Mouse (Mus musculus): ENCODE measurements at regions not wholly inside any gene's neighbourhood (a gene's known extent, or its start where the extent isn't known, plus 50 kb on each side); places are given as distances from the start of the nearest gene placed in this dataset.
A peak's percentile ranks its signal among the peaks of the same experiment; 100 is the strongest.

- H3K4me1 ChIP-seq (ENCODE audit: control insufficient read depth, insufficient read depth, low read length) = no peaks in the 10 kb centered on the region
- H3K9me3 ChIP-seq (replicated peaks; ENCODE audit: control insufficient read depth, low read length) = no peaks in the 10 kb centered on the region
- no peak overlapping the region for H3K9ac ChIP-seq (ENCODE audit: low read length)
- H3K27me3 ChIP-seq (ENCODE audit: control insufficient read depth, insufficient read depth, low read length) = no peaks in the 10 kb centered on the region
- H3K4me3 ChIP-seq (replicated peaks; ENCODE audit: low read length) = no peak overlapping the region
- H3K4me2 ChIP-seq (ENCODE audit: low read depth, low read length) = no peak overlapping the region
- H3K27ac ChIP-seq (ENCODE audit: low read length) = no peak overlapping the region
- no peaks in the 10 kb centered on the region for H3K36me3 ChIP-seq (ENCODE audit: control insufficient read depth, insufficient read depth, low read length)
- ATAC-seq (ENCODE audit: insufficient read depth, low FRiP score) = no peak
- WGBS = 90% methylated on average over 3 of the region's 3 CpGs
These were observed 203.6 kb upstream of the Snx7 start for GRCm38 (mm10) chr3:118072363-118072762.

DNA sequence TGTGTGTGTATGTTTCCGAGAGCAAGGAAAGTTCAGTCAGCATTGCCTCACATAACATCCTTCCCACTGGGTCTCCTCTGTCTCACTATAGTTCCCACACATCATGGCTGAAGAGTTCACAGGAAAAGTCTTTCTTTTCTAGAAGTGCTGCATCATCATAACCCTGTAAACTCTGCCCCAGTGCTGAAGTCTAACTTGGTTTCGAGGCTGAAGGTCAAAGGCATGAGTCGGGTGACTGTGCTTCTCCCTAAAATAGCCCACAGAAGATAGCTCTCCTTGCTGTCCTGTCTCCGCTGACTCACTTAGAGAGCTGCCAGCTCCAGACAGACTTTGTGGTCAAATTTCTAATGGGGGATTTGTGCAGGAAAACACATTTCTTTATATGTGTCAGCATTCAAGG lies 201.4 kb upstream of the Snx7 start:
- H3K36me3 ChIP-seq (ENCODE audit: control insufficient read depth, insufficient read depth, low read length) = no peaks in the 10 kb centered on the region
- no peaks in the 10 kb centered on the region for H3K9me3 ChIP-seq (replicated peaks; ENCODE audit: control insufficient read depth, low read length)
- no peak overlapping the region for H3K4me2 ChIP-seq (ENCODE audit: low read depth, low read length)
- H3K4me1 ChIP-seq (ENCODE audit: control insufficient read depth, insufficient read depth, low read length) = no peaks in the 10 kb centered on the region
- H3K27ac ChIP-seq (ENCODE audit: low read length) = no peak overlapping the region
- WGBS = 61% methylated on average over 4 of the region's 4 CpGs
- no peak for ATAC-seq (ENCODE audit: insufficient read depth, low FRiP score)
- H3K4me3 ChIP-seq (replicated peaks; ENCODE audit: low read length) = no peak overlapping the region
- H3K9ac ChIP-seq (ENCODE audit: low read length) = no peak overlapping the region
- no peaks in the 10 kb centered on the region for H3K27me3 ChIP-seq (ENCODE audit: control insufficient read depth, insufficient read depth, low read length)

- Histone ChIP-seq H3K4me3 (replicated peaks; ENCODE audit: low read length) (no peak overlapping the region), H3K4me2 (ENCODE audit: low read depth, low read length) (no peak overlapping the region), H3K27me3 (ENCODE audit: control insufficient read depth, insufficient read depth, low read length) (no peaks in the 10 kb centered on the region), H3K36me3 (ENCODE audit: control insufficient read depth, insufficient read depth, low read length) (no peaks in the 10 kb centered on the region), H3K4me1 (ENCODE audit: control insufficient read depth, insufficient read depth, low read length) (no peaks in the 10 kb centered on the region), H3K27ac (ENCODE audit: low read length) (no peak overlapping the region), H3K9ac (ENCODE audit: low read length) (no peak overlapping the region), H3K9me3 (replicated peaks; ENCODE audit: control insufficient read depth, low read length) (no peaks in the 10 kb centered on the region)
- WGBS = 26% methylated on average over 2 of the region's 2 CpGs
- no peak for ATAC-seq (ENCODE audit: insufficient read depth, low FRiP score)
These were observed 194.9 kb upstream of the Snx7 start for GRCm38 (mm10) chr3:118063679-118064078.

DNA sequence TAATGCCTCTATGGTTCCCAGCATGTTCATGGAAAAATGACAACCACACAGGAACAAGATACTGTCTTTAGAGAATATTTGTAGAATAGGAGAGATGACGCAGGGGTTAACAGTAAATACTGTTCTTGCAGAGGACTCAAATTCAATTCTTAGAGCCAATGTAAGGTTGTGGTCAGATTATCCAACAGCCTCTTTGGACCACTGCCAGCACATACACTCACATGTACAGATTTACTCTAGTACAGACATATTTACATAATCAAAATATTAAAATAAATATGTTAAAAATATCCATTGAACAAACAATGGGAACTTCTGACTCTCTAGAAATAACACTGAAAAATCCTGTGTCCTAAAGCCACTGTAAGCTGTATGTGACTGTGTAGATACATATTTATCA lies 193.8 kb upstream of the Snx7 start:
- Histone ChIP-seq H3K4me3 (replicated peaks; ENCODE audit: low read length) (no peak overlapping the region), H3K9ac (ENCODE audit: low read length) (no peak overlapping the region), H3K4me1 (ENCODE audit: control insufficient read depth, insufficient read depth, low read length) (no peaks in the 10 kb centered on the region), H3K4me2 (ENCODE audit: low read depth, low read length) (no peak overlapping the region), H3K36me3 (ENCODE audit: control insufficient read depth, insufficient read depth, low read length) (no peaks in the 10 kb centered on the region), H3K27me3 (ENCODE audit: control insufficient read depth, insufficient read depth, low read length) (no peaks in the 10 kb centered on the region), H3K27ac (ENCODE audit: low read length) (no peak overlapping the region), H3K9me3 (replicated peaks; ENCODE audit: control insufficient read depth, low read length) (no peaks in the 10 kb centered on the region)
- peak; percentile 13; the same call in 1 of the 2 replicates for ATAC-seq (ENCODE audit: insufficient read depth, low FRiP score)
- WGBS = 70% methylated on average over 1 of the region's 1 CpGs

GRCm38 (mm10) chr3:118047016-118047415 lies 178.3 kb upstream of the Snx7 start:
- H3K9ac ChIP-seq (ENCODE audit: low read length) = no peak overlapping the region
- no peak overlapping the region for H3K4me2 ChIP-seq (ENCODE audit: low read depth, low read length)
- no peaks in the 10 kb centered on the region for H3K9me3 ChIP-seq (replicated peaks; ENCODE audit: control insufficient read depth, low read length)
- H3K4me3 ChIP-seq (replicated peaks; ENCODE audit: low read length) = no peak overlapping the region
- H3K27me3 ChIP-seq (ENCODE audit: control insufficient read depth, insufficient read depth, low read length) = no peaks in the 10 kb centered on the region
- H3K4me1 ChIP-seq (ENCODE audit: control insufficient read depth, insufficient read depth, low read length) = no peaks in the 10 kb centered on the region
- no peak overlapping the region for H3K27ac ChIP-seq (ENCODE audit: low read length)
- H3K36me3 ChIP-seq (ENCODE audit: control insufficient read depth, insufficient read depth, low read length) = no peaks in the 10 kb centered on the region
- ATAC-seq (ENCODE audit: insufficient read depth, low FRiP score) = no peak
- WGBS = 77% methylated on average over 11 of the region's 11 CpGs

- no peaks in the 10 kb centered on the region for H3K36me3 ChIP-seq (ENCODE audit: control insufficient read depth, insufficient read depth, low read length)
- H3K9ac ChIP-seq (ENCODE audit: low read length) = no peak overlapping the region
- H3K4me1 ChIP-seq (ENCODE audit: control insufficient read depth, insufficient read depth, low read length) = no peaks in the 10 kb centered on the region
- no peak overlapping the region for H3K27ac ChIP-seq (ENCODE audit: low read length)
- H3K4me2 ChIP-seq (ENCODE audit: low read depth, low read length) = no peak overlapping the region
- ATAC-seq (ENCODE audit: insufficient read depth, low FRiP score) = no peak
- no peaks in the 10 kb centered on the region for H3K27me3 ChIP-seq (ENCODE audit: control insufficient read depth, insufficient read depth, low read length)
- 84% methylated on average over 11 of the region's 11 CpGs for WGBS
- H3K4me3 ChIP-seq (replicated peaks; ENCODE audit: low read length) = no peak overlapping the region
- H3K9me3 ChIP-seq (replicated peaks; ENCODE audit: control insufficient read depth, low read length) = no peaks in the 10 kb centered on the region
These were observed 177.8 kb upstream of the Snx7 start for GRCm38 (mm10) chr3:118046536-118046935.

- H3K9ac ChIP-seq (ENCODE audit: low read length) = no peak overlapping the region
- no peaks in the 10 kb centered on the region for H3K9me3 ChIP-seq (replicated peaks; ENCODE audit: control insufficient read depth, low read length)
- 71% methylated on average over 7 of the region's 7 CpGs for WGBS
- H3K27ac ChIP-seq (ENCODE audit: low read length) = no peak overlapping the region
- no peak overlapping the region for H3K4me2 ChIP-seq (ENCODE audit: low read depth, low read length)
- no peaks in the 10 kb centered on the region for H3K4me1 ChIP-seq (ENCODE audit: control insufficient read depth, insufficient read depth, low read length)
- no peaks in the 10 kb centered on the region for H3K36me3 ChIP-seq (ENCODE audit: control insufficient read depth, insufficient read depth, low read length)
- no peaks in the 10 kb centered on the region for H3K27me3 ChIP-seq (ENCODE audit: control insufficient read depth, insufficient read depth, low read length)
- no peak for ATAC-seq (ENCODE audit: insufficient read depth, low FRiP score)
- no peak overlapping the region for H3K4me3 ChIP-seq (replicated peaks; ENCODE audit: low read length)
These were observed 167.8 kb upstream of the Snx7 start for GRCm38 (mm10) chr3:118036501-118036900.

DNA sequence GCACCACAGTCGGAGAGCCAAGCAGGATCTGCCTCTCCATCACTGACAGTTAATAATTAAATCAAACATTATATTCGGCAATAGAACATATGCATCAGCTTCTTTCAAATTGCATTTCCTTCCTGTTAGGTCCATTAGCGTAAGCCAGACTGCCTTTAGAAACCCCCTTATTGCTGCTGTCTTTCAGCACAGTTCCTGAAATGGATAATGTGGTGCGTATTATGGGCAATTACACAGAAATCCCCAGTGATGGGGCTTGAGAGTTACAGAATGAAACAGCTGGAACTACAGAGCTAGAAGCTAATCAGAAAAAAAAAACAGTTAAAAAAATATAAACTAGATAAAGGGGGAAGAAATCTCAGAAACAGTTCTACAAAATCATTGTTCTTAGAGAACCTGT lies 126.7 kb upstream of the Snx7 start:
- Histone ChIP-seq H3K4me3 (replicated peaks; ENCODE audit: low read length) (no peak overlapping the region), H3K4me1 (ENCODE audit: control insufficient read depth, insufficient read depth, low read length) (peaks cover 6% of the 10 kb centered on the region; the same call in 1 of the 2 replicates), H3K9ac (ENCODE audit: low read length) (no peak overlapping the region), H3K4me2 (ENCODE audit: low read depth, low read length) (no peak overlapping the region), H3K9me3 (replicated peaks; ENCODE audit: control insufficient read depth, low read length) (no peaks in the 10 kb centered on the region), H3K27ac (ENCODE audit: low read length) (no peak overlapping the region), H3K36me3 (ENCODE audit: control insufficient read depth, insufficient read depth, low read length) (no peaks in the 10 kb centered on the region), H3K27me3 (ENCODE audit: control insufficient read depth, insufficient read depth, low read length) (no peaks in the 10 kb centered on the region)
- WGBS = 44% methylated on average over 4 of the region's 4 CpGs
- no peak for ATAC-seq (ENCODE audit: insufficient read depth, low FRiP score)

DNA sequence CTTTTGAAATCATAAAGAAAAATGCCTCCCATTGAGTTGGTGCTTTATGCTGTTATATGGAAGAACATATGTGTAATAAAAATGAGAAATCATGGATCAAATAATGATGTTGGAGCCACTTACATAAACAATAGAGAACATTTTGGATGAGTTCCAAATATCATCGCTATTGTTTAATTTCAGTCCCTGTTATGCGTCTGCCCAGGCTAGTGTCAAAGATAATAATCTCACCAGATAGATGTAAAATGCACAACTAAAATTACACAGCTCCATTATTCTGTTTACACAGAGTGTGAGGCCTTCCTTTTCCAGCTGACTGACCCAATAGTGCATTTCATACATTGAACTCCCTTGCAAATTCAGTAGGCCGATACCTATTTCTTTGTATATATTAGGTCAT lies 125.4 kb upstream of the Snx7 start:
- H3K9ac ChIP-seq (ENCODE audit: low read length) = no peak overlapping the region
- H3K27ac ChIP-seq (ENCODE audit: low read length) = 0 out of 2 replicates have a peak overlapping the region, but pooled peaks have one; percentile 18
- H3K4me2 ChIP-seq (ENCODE audit: low read depth, low read length) = no peak overlapping the region
- H3K27me3 ChIP-seq (ENCODE audit: control insufficient read depth, insufficient read depth, low read length) = no peaks in the 10 kb centered on the region
- no peak for ATAC-seq (ENCODE audit: insufficient read depth, low FRiP score)
- H3K36me3 ChIP-seq (ENCODE audit: control insufficient read depth, insufficient read depth, low read length) = no peaks in the 10 kb centered on the region
- peaks cover 6% of the 10 kb centered on the region; the same call in 1 of the 2 replicates for H3K4me1 ChIP-seq (ENCODE audit: control insufficient read depth, insufficient read depth, low read length)
- no peak overlapping the region for H3K4me3 ChIP-seq (replicated peaks; ENCODE audit: low read length)
- WGBS = 31% methylated on average over 3 of the region's 3 CpGs
- no peaks in the 10 kb centered on the region for H3K9me3 ChIP-seq (replicated peaks; ENCODE audit: control insufficient read depth, low read length)

- no peaks in the 10 kb centered on the region for H3K9me3 ChIP-seq (replicated peaks; ENCODE audit: control insufficient read depth, low read length)
- H3K36me3 ChIP-seq (ENCODE audit: control insufficient read depth, insufficient read depth, low read length) = no peaks in the 10 kb centered on the region
- peaks cover 6% of the 10 kb centered on the region; the same call in 1 of the 2 replicates for H3K4me1 ChIP-seq (ENCODE audit: control insufficient read depth, insufficient read depth, low read length)
- H3K27ac ChIP-seq (ENCODE audit: low read length) = no peak overlapping the region
- H3K27me3 ChIP-seq (ENCODE audit: control insufficient read depth, insufficient read depth, low read length) = no peaks in the 10 kb centered on the region
- H3K9ac ChIP-seq (ENCODE audit: low read length) = no peak overlapping the region
- WGBS = 87% methylated on average over 2 of the region's 2 CpGs
- H3K4me3 ChIP-seq (replicated peaks; ENCODE audit: low read length) = no peak overlapping the region
- no peak overlapping the region for H3K4me2 ChIP-seq (ENCODE audit: low read depth, low read length)
- ATAC-seq (ENCODE audit: insufficient read depth, low FRiP score) = no peak
These were observed 121.8 kb upstream of the Snx7 start for GRCm38 (mm10) chr3:117990561-117990960.
